Mouse (Mus musculus) small intestine, adult 2 months (tissue): ENCODE measurements at regions not wholly inside any gene's neighbourhood (a gene's known extent, or its start where the extent isn't known, plus 50 kb on each side); places are given as distances from the start of the nearest gene placed in this dataset.

Experiments used
- CTCF ChIP-seq: fragments of 200-500 bp; IDR thresholded peaks from 2 replicates; pipeline ENCODE4 v1.5.1; 2012; ENCODE audit warnings: low read depth, mild to moderate bottlenecking, control low read depth, inconsistent platforms, low read length, moderate library complexity, mixed read lengths; ENCODE audit not compliant: insufficient replicate concordance, insufficient read length; ENCODE audit errors: extremely low read depth
- POLR2A ChIP-seq: fragments of 200-500 bp; IDR thresholded peaks from 2 replicates; pipeline ENCODE4 v1.6.1; 2012; ENCODE audit warnings: low read depth, mild to moderate bottlenecking, control low read depth, inconsistent platforms, low read length, moderate library complexity

DNA sequence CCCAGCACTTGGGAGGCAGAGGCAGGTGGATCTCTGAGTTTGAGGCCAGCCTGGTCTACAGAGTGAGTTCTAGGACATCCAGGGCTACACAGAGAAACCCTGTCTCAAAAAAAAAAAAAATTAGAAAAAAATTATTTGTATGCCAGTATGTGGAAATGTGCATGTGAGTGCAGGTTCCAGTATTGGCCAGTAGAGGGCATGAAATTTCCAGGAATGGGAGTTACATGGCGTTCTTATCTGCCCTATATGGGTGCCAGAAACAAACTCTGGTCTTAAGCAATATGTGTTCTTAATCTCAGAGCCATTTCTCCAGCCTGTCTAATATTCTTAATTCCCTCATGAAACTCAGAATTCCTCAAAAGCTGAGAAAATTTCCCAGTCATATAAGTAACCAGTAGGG is 113.7 kb upstream of the Pard3b start:
- TF ChIP-seq CTCF (no peak), POLR2A (no peak)
